Mouse (Mus musculus) mature B cell (primary cell): ENCODE results near the gene Tekt1.

Experiments used
- in situ Hi-C: fragments of 300-500 bp; cut with MboI; formaldehyde crosslinking; loops from 2 replicates; pipeline ENCODE4 v1.14.3; 2019

Gene Tekt1

GRCm38 (mm10) chr11:72389407-72390142 lies 27.3 kb upstream of the Tekt1 start:
- in situ Hi-C loops: no loop called here

GRCm38 (mm10) chr11:72388113-72388529 lies 25.9 kb upstream of the Tekt1 start:
- in situ Hi-C loops: no loop called here

DNA sequence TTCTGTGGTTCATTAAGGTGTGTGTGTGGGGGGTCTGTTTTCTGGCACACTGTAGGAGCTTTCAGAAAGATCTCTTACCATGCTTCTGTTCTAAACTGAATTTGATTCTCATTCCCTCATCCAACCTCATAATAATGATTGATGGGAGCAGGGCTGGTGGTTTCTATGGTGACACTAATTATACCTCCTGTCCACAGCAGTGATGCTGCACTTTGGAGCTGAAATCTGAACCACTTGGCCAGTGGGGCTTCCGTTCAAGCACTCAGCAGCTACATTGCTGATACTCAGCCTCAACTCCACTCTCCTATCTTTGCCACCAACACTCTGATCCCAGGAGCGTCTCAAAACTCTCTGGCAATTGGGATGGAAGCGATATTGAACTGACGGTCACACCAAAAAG lies 17.1 kb upstream of the Tekt1 start:
- in situ Hi-C loops: no loop called here

DNA sequence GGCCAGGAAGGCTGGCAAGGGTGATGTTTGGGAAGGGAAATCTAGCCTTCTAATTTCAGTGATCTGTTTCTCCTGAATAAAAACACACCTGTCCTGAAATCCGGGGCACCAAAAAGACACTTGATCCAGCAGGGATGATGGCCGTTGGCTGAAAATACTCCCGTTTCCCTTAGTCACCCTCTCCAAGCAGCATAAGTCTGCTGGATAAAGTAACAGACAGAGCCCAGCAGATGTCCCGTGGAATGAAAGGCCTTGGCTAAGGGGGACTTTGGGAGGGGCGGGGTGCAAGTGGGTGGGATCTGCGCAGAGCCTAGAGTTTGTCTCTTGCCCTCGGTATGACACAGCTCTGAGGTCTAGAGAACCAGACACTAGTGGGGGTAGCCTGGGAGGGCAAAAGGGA lies 16.0 kb upstream of the Tekt1 start:
- in situ Hi-C loops: no loop called here

DNA sequence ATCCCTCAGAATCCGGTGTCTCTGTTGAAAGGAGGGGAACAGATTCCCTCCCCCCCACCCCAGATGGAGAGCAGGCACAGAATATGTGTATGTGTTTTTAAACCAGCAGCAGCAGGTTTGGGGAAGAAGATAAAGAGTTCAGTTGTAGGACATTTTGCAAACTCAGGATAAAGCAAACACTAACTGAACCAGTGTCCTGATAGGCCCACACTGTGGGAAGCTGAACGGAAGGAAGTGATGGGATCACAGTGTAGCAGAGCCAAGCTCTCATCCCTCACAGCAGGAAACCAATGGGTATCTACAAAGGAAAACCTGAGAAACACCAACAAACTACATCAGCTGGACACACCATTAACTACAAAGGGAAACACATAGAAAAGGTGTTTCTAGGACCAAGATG lies 14.3 kb upstream of the Tekt1 start:
- in situ Hi-C loops: no loop called here

DNA sequence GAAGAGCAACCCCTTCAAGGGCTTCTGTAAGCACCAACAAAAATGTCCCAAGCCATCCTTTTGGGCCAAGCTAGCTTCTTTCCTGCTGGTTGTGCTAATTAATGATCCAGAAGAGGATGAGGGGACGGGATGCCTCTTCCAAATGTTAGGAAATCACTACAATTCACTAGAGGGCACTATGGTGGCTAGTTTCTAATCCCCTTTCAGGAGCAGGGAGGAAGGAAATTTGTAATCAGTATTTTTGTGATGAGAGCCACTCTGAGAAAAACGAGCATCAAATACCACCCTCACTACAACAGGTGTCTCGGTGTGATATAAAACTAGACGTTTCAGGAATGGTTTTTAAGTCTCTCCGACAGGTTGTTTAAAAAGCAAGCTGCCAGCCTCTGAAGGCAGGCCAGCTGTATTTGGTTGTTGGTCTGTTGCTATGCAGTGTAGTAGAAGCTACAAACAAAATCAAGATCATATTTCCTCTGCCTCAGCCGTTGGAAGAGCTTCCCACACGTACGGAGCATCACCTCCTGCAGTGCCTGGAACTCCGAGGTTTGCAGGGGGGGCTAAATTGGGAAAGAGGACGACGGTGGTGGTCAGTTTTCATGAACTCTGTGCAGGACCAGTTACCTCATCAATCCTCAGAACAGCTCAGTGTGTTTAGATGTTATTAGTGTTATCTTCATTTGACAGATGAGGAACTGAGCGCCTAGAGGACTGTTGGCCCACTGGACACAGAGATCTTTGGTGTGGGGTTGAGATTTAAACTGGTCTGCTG lies 7.8 kb upstream of the Tekt1 start:
- in situ Hi-C loops: no loop called here

DNA sequence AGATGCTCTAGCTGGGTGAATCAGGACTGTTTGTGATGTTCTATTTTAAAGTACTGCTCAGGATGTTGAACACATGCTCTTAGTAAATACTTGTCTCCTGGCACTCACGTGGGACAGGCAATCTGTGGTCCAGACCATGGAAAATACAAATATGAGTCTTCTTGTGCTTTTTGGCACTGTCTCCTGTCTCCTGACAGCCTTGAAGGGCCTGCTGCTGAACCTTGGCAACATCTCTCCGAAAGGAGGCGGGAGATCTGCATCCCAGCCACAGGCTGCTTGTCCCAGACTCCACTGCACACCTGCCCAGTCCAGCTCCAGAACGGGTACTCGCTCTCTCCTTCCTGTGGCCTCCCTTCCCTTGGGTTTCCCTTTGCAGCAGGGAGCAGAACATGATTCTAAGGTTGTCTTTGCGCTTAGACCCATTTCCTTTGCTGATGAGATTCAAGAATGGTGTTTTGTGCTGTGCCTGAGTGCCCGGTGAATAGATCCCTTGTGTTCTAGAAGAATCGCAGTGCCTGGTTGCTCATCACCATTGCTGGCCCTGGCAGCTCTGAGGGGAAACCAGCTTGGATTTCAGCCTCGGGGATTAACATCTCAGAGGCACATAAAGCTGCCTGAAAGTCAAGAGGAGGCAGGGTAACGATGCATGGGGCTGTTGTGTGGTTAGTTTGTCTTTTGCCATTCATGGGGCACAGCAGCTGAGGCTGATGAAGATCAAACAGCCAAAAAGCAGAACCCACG lies 5.9 kb upstream of the Tekt1 start:
- in situ Hi-C loops: no loop called here

- in situ Hi-C loops: no loop called here
Observed at GRCm38 (mm10) chr11:72366126-72366525, 3.9 kb upstream of the Tekt1 start.

- in situ Hi-C loops: no loop called here
Observed at GRCm38 (mm10) chr11:72364526-72364925, 2.3 kb upstream of the Tekt1 start.

DNA sequence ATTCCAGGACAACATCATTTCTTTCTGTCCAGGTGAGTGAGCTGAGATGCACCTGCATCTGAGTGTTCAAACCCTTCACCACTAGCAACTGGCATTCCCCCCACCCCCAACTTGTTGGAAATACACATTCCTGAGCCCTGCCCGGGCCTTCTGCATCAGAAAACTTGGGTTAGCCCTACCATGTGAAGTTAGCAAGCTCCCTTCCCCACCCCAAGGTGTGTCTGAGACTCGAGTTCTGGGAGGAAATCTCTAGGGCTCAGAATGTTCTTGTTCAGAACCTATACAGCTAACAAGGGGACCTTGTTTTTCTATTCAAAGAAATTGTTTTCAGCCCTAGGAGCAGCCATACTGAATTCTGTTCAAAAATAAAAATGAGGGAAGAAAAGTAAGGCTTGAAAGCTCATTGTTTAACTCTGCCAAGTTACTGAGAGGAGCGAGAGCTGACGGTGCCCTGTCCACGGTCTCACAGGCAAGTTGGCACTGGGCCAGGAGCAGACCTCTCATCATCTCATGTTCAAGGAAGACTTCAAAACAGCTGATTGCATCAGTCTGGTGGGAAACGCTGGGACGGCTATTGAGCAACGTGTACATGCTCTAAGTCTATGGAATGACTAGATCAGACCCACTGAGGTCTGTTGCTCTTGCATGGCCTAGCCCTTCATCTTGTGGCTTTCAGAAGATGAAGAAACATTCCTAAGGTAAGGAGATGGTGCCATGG lies 1.4 kb upstream of the Tekt1 start:
- in situ Hi-C loops: no loop called here

DNA sequence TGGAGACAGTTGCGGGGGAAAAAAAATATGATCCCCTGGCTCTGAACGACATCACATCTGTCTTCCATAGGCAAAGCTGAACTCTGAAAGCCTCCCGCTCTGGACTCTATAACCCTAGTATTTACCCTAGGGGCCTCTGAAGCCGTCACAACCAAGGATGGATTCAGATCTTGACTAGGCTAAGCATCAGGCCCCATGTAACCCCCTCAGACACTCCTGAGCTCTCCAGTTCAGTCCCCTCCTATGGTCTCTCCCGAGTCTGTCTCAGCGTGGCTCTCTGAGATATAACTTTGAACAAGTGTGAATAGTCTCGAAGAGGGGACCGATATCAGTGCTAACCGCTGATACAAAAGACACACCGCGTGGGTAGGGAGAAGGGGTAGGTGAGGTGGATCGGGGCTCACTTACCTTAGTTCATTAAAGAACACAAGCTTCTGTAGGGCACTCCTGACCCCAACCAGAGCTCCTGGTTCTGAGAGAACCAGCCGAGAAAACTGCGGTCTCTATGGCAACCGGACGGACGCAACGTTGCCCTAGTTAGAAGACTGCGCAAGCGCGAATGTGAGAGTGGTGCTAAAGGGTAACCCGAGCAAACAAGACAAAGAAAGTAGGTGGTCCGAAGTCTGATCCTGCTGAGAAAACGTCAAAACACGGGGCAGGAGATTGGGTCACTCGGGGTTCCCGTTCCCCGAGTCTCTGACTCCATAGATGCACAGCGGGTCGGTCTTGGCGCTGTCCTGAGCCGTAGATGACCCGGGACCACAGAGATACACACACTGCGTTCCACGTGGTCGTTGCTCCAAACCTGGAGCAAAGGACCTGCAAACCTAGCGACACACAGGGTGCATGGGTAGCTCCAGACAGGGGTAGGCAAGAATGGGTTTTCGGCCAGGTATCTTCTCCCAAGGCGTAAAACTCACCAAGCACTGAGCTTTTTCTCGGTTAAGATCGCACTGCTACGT lies 576 bp downstream of the Tekt1 start:
- in situ Hi-C loops: no loop called here

- in situ Hi-C loops: no loop called here
Observed at GRCm38 (mm10) chr11:72354971-72355728, 7.1 kb downstream of the Tekt1 start.

GRCm38 (mm10) chr11:72353186-72353585 lies 9.1 kb downstream of the Tekt1 start:
- in situ Hi-C loops: no loop called here

- in situ Hi-C loops: no loop called here
Observed at GRCm38 (mm10) chr11:72352272-72352671, 10.0 kb downstream of the Tekt1 start.

GRCm38 (mm10) chr11:72349652-72350051 lies 12.6 kb downstream of the Tekt1 start:
- in situ Hi-C loops: loop anchor here (10.0 kb wide), 1 partner anchor 215 kb away; no protein-coding TSS in a partner anchor

DNA sequence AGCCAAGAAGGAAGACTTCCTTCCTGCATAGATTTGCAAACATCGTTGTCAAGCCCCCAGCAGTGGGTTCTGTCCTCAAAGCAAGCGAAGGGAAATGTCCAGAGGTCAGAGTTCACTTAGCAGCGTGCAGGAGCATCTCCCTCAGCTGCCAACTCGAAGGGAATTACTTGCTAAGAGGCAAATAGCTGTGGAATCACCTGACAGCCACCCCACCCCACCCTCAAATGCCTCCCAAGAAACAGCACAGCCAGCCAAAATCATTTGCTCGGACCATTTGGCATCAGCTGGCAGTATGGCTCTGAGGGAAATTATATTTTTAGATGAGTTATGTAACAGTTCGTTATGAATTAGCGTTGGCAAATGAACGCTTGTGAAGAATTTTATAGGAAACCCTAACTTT lies 13.2 kb downstream of the Tekt1 start:
- in situ Hi-C loops: loop anchor here (10.0 kb wide), 1 partner anchor 216 kb away; no protein-coding TSS in a partner anchor

GRCm38 (mm10) chr11:72348563-72348962 lies 13.7 kb downstream of the Tekt1 start:
- in situ Hi-C loops: loop anchor here (10.0 kb wide), 1 partner anchor 216 kb away; no protein-coding TSS in a partner anchor

GRCm38 (mm10) chr11:72344486-72344885 lies 17.8 kb downstream of the Tekt1 start:
- in situ Hi-C loops: loop anchor here (10.0 kb wide), 1 partner anchor 220 kb away; no protein-coding TSS in a partner anchor

- in situ Hi-C loops: loop anchor here (10.0 kb wide), 1 partner anchor 221 kb away; no protein-coding TSS in a partner anchor
Observed at GRCm38 (mm10) chr11:72343904-72344303, 18.3 kb downstream of the Tekt1 start.

DNA sequence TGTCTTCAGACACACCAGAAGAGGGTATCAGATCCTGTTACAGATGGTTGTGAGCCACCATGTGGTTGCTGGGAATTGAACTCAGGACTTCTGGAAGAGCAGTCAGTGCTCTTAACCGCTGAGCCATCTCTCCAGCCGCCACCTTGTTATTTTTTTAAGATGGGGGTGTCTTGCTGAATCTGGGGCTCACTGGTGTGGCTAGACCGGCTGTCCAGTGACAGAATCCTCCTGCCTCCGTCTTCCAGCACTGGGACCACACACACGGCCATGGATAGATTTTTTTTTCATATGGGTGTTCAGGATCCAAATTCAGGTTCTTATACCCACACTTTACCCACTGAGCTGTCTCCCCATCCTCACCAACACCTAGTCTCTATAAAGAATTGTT lies 19.0 kb downstream of the Tekt1 start:
- in situ Hi-C loops: loop anchor here (10.0 kb wide), 1 partner anchor 222 kb away; no protein-coding TSS in a partner anchor
